Mouse (Mus musculus) heart, adult 2 months (tissue): Measurements from ENCODE around the gene Hp1bp3.

Experiments
- CTCF ChIP-seq: fragments of 200-600 bp; IDR thresholded peaks from 2 replicates; pipeline ENCODE4 v1.8.1; 2022; ENCODE audit warnings: antibody characterized with exemption, mild to moderate bottlenecking, moderate library complexity
- EP300 ChIP-seq: fragments of 200-500 bp; IDR thresholded peaks from 2 replicates; pipeline ENCODE4 v1.6.1; 2011; ENCODE audit warnings: low read depth, low read length, control low read depth; ENCODE audit not compliant: insufficient read depth
- POLR2A ChIP-seq: fragments of 200-500 bp; IDR thresholded peaks from 2 replicates; pipeline ENCODE4 v1.6.1; 2011; ENCODE audit warnings: mild to moderate bottlenecking, low read depth, low read length, control low read depth; ENCODE audit not compliant: insufficient read depth

GRCm38 (mm10) chr4:138292028-138292427, 75.9 kb downstream of the Hp1bp3 start:
- TF ChIP-seq POLR2A (no peak), CTCF (no peak), EP300 (no peak)
